Mouse (Mus musculus): ENCODE measurements around the gene Fbxl14. TPM values are rescaled to one million over a fixed set of nuclear protein-coding genes. Genes with fewer than 3 reads are reported as not detected.
"Not testable (repeated sequence)": the region's sequence is repeated elsewhere in the genome, so short reads cannot be mapped to it uniquely, and the experiment has no call there.

Fbxl14 gene
- polyA plus RNA-seq, 1 experiment from 2014 or later = 2.1 TPM

- no peaks in the 10 kb centered on the region for H3K36me3 ChIP-seq
- no peaks in the 10 kb centered on the region for H3K27me3 ChIP-seq (replicated peaks)
- H3K4me1 ChIP-seq = peaks cover 10% of the 10 kb centered on the region
- no peak for ATAC-seq (ENCODE audit: low FRiP score)
- no peak overlapping the region for H3K4me2 ChIP-seq
- H3K9me3 ChIP-seq (replicated peaks) = no peaks in the 10 kb centered on the region
- no peak overlapping the region for H3K27ac ChIP-seq (replicated peaks)
- WGBS = 89% methylated on average over 7 of the region's 7 CpGs
- no peak overlapping the region for H3K4me3 ChIP-seq (replicated peaks)
- H3K9ac ChIP-seq (replicated peaks) = no peak overlapping the region
These were observed 6.0 kb upstream of the Fbxl14 start for GRCm38 (mm10) chr6:119473446-119473845.

GRCm38 (mm10) chr6:119473992-119474391, 5.5 kb upstream of the Fbxl14 start:
- H3K27ac ChIP-seq (replicated peaks) = no peak overlapping the region
- 91% methylated on average over 4 of the region's 4 CpGs for WGBS
- H3K4me3 ChIP-seq (replicated peaks) = no peak overlapping the region
- H3K4me2 ChIP-seq = no peak overlapping the region
- H3K9ac ChIP-seq (replicated peaks) = no peak overlapping the region
- H3K36me3 ChIP-seq = no peaks in the 10 kb centered on the region
- H3K9me3 ChIP-seq (replicated peaks) = no peaks in the 10 kb centered on the region
- H3K27me3 ChIP-seq (replicated peaks) = no peaks in the 10 kb centered on the region
- ATAC-seq (ENCODE audit: low FRiP score) = no peak
- peaks cover 14% of the 10 kb centered on the region for H3K4me1 ChIP-seq

- H3K9me3 ChIP-seq (replicated peaks) = no peaks in the 10 kb centered on the region
- H3K4me2 ChIP-seq = no peak overlapping the region
- no peak overlapping the region for H3K9ac ChIP-seq (replicated peaks)
- WGBS = 87% methylated on average over 6 of the region's 6 CpGs
- H3K36me3 ChIP-seq = no peaks in the 10 kb centered on the region
- H3K27ac ChIP-seq (replicated peaks) = no peak overlapping the region
- H3K4me3 ChIP-seq (replicated peaks) = no peak overlapping the region
- peaks cover 23% of the 10 kb centered on the region for H3K4me1 ChIP-seq
- ATAC-seq (ENCODE audit: low FRiP score) = no peak
- no peaks in the 10 kb centered on the region for H3K27me3 ChIP-seq (replicated peaks)
These were observed 3.5 kb upstream of the Fbxl14 start for GRCm38 (mm10) chr6:119475988-119476387.

GRCm38 (mm10) chr6:119477686-119478310, 1.7 kb upstream of the Fbxl14 start:
- Histone ChIP-seq H3K27me3 (replicated peaks) (no peaks in the 10 kb centered on the region), H3K9me3 (replicated peaks) (no peaks in the 10 kb centered on the region), H3K36me3 (no peaks in the 10 kb centered on the region), H3K4me1 (peaks cover 37% of the 10 kb centered on the region), H3K4me3 (replicated peaks) (no peak overlapping the region), H3K9ac (replicated peaks) (no peak overlapping the region), H3K27ac (replicated peaks) (peak overlapping the region; percentile 100), H3K4me2 (no peak overlapping the region)
- ATAC-seq (ENCODE audit: low FRiP score) = no peak
- 40% methylated on average over 13 of the region's 13 CpGs for WGBS

GRCm38 (mm10) chr6:119478560-119479342, 717 bp upstream of the Fbxl14 start:
- Histone ChIP-seq H3K27ac (replicated peaks) (peak overlapping the region; percentile 100), H3K27me3 (replicated peaks) (no peaks in the 10 kb centered on the region), H3K4me3 (replicated peaks) (peak overlapping the region; percentile 52), H3K9ac (replicated peaks) (peak overlapping the region; percentile 87), H3K4me2 (peak overlapping the region; percentile 94), H3K9me3 (replicated peaks) (no peaks in the 10 kb centered on the region), H3K4me1 (peaks cover 47% of the 10 kb centered on the region), H3K36me3 (no peaks in the 10 kb centered on the region)
- ATAC-seq (ENCODE audit: low FRiP score) = peak; percentile 93
- 2% methylated on average over 44 of the region's 49 CpGs for WGBS

- Histone ChIP-seq H3K4me3 (replicated peaks) (peak overlapping the region; percentile 52), H3K27me3 (replicated peaks) (no peaks in the 10 kb centered on the region), H3K4me1 (peaks cover 59% of the 10 kb centered on the region), H3K27ac (replicated peaks) (peak overlapping the region; percentile 100), H3K9me3 (replicated peaks) (no peaks in the 10 kb centered on the region), H3K9ac (replicated peaks) (peak overlapping the region; percentile 87), H3K4me2 (peak overlapping the region; percentile 94), H3K36me3 (peaks cover 6% of the 10 kb centered on the region; the same call in 1 of the 2 replicates)
- ATAC-seq (ENCODE audit: low FRiP score) = peak; percentile 18
- under 1% methylated on average over 70 of the region's 70 CpGs for WGBS
These were observed 623 bp downstream of the Fbxl14 start for GRCm38 (mm10) chr6:119479876-119480705.

GRCm38 (mm10) chr6:119480706-119481331, 1.4 kb downstream of the Fbxl14 start:
- Histone ChIP-seq H3K9me3 (replicated peaks) (no peaks in the 10 kb centered on the region), H3K36me3 (peaks cover 6% of the 10 kb centered on the region; the same call in 1 of the 2 replicates), H3K4me2 (peak overlapping the region; percentile 94), H3K27me3 (replicated peaks) (no peaks in the 10 kb centered on the region), H3K27ac (replicated peaks) (peak overlapping the region; percentile 100), H3K4me1 (peaks cover 67% of the 10 kb centered on the region), H3K4me3 (replicated peaks) (peak overlapping the region; percentile 52), H3K9ac (replicated peaks) (peak overlapping the region; percentile 87)
- peak; percentile 4; the same call in 1 of the 2 replicates for ATAC-seq (ENCODE audit: low FRiP score)
- under 1% methylated on average over 33 of the region's 33 CpGs for WGBS

GRCm38 (mm10) chr6:119481741-119482390, 2.4 kb downstream of the Fbxl14 start:
- Histone ChIP-seq H3K9ac (replicated peaks) (peak overlapping the region; percentile 38), H3K4me1 (peaks cover 70% of the 10 kb centered on the region)
- H3K36me3 ChIP-seq = not testable (repeated sequence)

GRCm38 (mm10) chr6:119482958-119483600, 3.6 kb downstream of the Fbxl14 start:
- Histone ChIP-seq H3K27ac (replicated peaks) (no peak overlapping the region), H3K9me3 (replicated peaks) (no peaks in the 10 kb centered on the region), H3K27me3 (replicated peaks) (no peaks in the 10 kb centered on the region), H3K9ac (replicated peaks) (peak overlapping the region; percentile 20), H3K4me1 (peaks cover 63% of the 10 kb centered on the region), H3K4me3 (replicated peaks) (peak overlapping the region; percentile 32), H3K36me3 (peaks cover 6% of the 10 kb centered on the region; the same call in 1 of the 2 replicates), H3K4me2 (peak overlapping the region; percentile 94)
- no peak for ATAC-seq (ENCODE audit: low FRiP score)
- WGBS = 29% methylated on average over 16 of the region's 16 CpGs

More at GRCm38 (mm10) chr6:119481741-119482390, 2.4 kb downstream of the Fbxl14 start:
- Histone ChIP-seq H3K4me2 (peak overlapping the region; percentile 94), H3K4me3 (replicated peaks) (peak overlapping the region; percentile 52)
- 3% methylated on average over 10 of the region's 10 CpGs for WGBS
- not testable (repeated sequence) for H3K9me3 ChIP-seq (replicated peaks); ATAC-seq (ENCODE audit: low FRiP score); H3K27me3 ChIP-seq (replicated peaks); H3K27ac ChIP-seq (replicated peaks)

GRCm38 (mm10) chr6:119485486-119485885, 6.0 kb downstream of the Fbxl14 start:
- Histone ChIP-seq H3K4me3 (replicated peaks) (no peak overlapping the region), H3K4me2 (no peak overlapping the region), H3K4me1 (peaks cover 59% of the 10 kb centered on the region), H3K27me3 (replicated peaks) (no peaks in the 10 kb centered on the region), H3K27ac (replicated peaks) (no peak overlapping the region), H3K36me3 (peaks cover 6% of the 10 kb centered on the region; the same call in 1 of the 2 replicates), H3K9ac (replicated peaks) (no peak overlapping the region), H3K9me3 (replicated peaks) (no peaks in the 10 kb centered on the region)
- no peak for ATAC-seq (ENCODE audit: low FRiP score)
- 13% methylated on average over 2 of the region's 2 CpGs for WGBS
